Mouse (Mus musculus): ENCODE data around the gene Tmem132b. TPM values are rescaled to one million over a fixed set of nuclear protein-coding genes. Genes with fewer than 3 reads are reported as not detected.

The Tmem132b gene
- polyA plus RNA-seq, 1 experiment from 2014 or later, result 0.36 TPM

DNA sequence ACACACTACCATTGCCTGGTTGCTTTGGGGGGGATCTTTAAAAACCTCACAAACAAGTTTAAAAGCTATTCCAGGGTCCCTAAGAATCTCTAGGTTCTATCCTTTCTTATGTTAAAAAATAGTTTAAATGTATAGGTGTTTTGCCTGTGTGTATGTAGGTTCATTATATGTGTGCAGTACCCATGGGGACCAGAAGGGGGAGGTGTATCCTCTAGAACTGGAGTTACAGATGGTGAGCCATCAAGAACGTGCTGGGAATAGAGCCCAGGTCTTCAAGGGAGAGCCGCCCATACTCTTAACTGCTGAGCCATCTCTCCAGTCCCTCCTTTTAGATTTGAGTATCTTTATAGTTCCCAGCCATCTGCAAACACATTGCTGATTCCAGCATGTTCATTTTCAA, 13.5 kb downstream of the Tmem132b start:
- WGBS, result 89% methylated on average over 2 of the region's 2 CpGs
- Histone ChIP-seq H3K4me2 (replicated peaks; ENCODE audit: low read depth, low read length) (no peak overlapping the region), H3K36me3 (ENCODE audit: control insufficient read depth, insufficient read depth, low read length) (no peaks in the 10 kb centered on the region)

DNA sequence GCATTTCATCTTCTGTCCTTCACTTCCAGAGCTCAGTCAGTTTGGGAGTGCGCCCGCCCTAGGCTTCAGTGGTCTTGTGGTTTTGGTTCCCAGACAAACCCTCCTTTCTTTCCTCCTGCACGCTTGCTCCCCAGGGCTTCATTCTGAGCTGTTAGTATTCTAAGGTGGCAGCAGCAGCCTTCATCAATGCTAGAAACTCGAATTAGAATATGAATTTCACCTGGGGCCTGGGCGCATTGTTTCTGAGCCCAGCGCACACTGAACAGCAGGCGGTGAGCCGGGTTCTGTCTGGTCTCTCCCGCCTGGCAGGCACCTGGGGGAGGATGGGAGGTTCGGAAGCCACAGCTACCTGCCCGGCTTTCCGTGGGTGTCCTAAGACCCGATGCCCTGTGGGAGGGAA, 14.7 kb downstream of the Tmem132b start:
- H3K9me3 ChIP-seq (ENCODE audit: control insufficient read depth, low read depth, low read length), result no peaks in the 10 kb centered on the region
- no peak overlapping the region for H3K4me2 ChIP-seq (replicated peaks; ENCODE audit: low read depth, low read length)
- no peak for ATAC-seq (ENCODE audit: insufficient number of reproducible peaks, insufficient read depth, low FRiP score, low read depth)
- no peak overlapping the region for H3K27ac ChIP-seq (ENCODE audit: low read length)
- no peaks in the 10 kb centered on the region for H3K36me3 ChIP-seq (ENCODE audit: control insufficient read depth, insufficient read depth, low read length)
- H3K4me1 ChIP-seq (ENCODE audit: control insufficient read depth, insufficient read depth, low read length), result no peaks in the 10 kb centered on the region
- no peaks in the 10 kb centered on the region for H3K27me3 ChIP-seq (ENCODE audit: control insufficient read depth, insufficient read depth, low read length)
- no peak overlapping the region for H3K9ac ChIP-seq (replicated peaks; ENCODE audit: low read depth, low read length)
- no peak overlapping the region for H3K4me3 ChIP-seq (ENCODE audit: low read depth, low read length)
- 34% methylated on average over 13 of the region's 13 CpGs for WGBS

More for the DNA sequence above, 13.5 kb downstream of the Tmem132b start:
- H3K9me3 ChIP-seq (ENCODE audit: control insufficient read depth, low read depth, low read length), result no peaks in the 10 kb centered on the region
- H3K9ac ChIP-seq (replicated peaks; ENCODE audit: low read depth, low read length), result no peak overlapping the region
- no peak overlapping the region for H3K27ac ChIP-seq (ENCODE audit: low read length)
- H3K4me3 ChIP-seq (ENCODE audit: low read depth, low read length), result no peak overlapping the region
- no peaks in the 10 kb centered on the region for H3K4me1 ChIP-seq (ENCODE audit: control insufficient read depth, insufficient read depth, low read length)
- H3K27me3 ChIP-seq (ENCODE audit: control insufficient read depth, insufficient read depth, low read length), result no peaks in the 10 kb centered on the region
- no peak for ATAC-seq (ENCODE audit: insufficient number of reproducible peaks, insufficient read depth, low FRiP score, low read depth)

DNA sequence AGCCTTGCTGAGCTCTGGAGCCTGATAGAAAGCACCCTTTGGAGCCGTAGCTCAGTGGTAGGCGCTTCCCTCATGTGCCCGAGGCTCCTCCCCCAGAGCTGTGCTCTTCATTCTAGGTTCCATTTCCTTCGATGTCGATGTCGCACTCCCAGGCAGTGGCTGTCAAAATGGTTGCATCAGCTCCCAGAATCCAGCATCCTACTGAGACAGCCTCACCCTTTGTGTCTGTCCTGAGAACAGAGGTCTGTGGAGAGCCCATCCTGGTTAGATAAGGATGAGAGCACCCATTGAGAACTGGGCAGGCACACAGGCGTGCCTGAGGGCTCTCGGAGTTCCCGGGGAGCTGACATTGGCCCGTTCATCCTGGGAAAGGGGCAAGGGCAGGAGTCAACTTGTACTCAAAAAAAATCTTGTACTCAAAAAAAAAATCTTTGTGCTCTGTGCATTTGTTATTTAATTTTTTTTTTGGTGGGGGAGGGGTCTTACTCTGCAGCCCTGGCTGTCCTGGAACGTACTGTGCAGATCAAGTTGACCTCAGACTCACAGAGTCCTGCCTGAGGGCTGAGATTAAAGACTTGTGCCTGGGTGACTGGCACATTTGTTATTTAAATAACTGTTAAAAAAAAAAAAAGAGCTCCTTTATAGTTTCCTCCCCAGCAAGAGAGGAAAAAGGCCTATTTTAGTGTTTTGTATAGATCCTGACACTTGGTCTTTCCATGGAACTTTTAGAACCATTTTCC, 18.3 kb downstream of the Tmem132b start:
- no peak for ATAC-seq (ENCODE audit: insufficient number of reproducible peaks, insufficient read depth, low FRiP score, low read depth)
- Histone ChIP-seq H3K27me3 (ENCODE audit: control insufficient read depth, insufficient read depth, low read length) (no peaks in the 10 kb centered on the region), H3K27ac (ENCODE audit: low read length) (no peak overlapping the region), H3K4me3 (ENCODE audit: low read depth, low read length) (no peak overlapping the region), H3K36me3 (ENCODE audit: control insufficient read depth, insufficient read depth, low read length) (no peaks in the 10 kb centered on the region), H3K4me1 (ENCODE audit: control insufficient read depth, insufficient read depth, low read length) (no peaks in the 10 kb centered on the region), H3K9ac (replicated peaks; ENCODE audit: low read depth, low read length) (no peak overlapping the region), H3K9me3 (ENCODE audit: control insufficient read depth, low read depth, low read length) (no peaks in the 10 kb centered on the region), H3K4me2 (replicated peaks; ENCODE audit: low read depth, low read length) (no peak overlapping the region)
- 37% methylated on average over 11 of the region's 11 CpGs for WGBS

DNA sequence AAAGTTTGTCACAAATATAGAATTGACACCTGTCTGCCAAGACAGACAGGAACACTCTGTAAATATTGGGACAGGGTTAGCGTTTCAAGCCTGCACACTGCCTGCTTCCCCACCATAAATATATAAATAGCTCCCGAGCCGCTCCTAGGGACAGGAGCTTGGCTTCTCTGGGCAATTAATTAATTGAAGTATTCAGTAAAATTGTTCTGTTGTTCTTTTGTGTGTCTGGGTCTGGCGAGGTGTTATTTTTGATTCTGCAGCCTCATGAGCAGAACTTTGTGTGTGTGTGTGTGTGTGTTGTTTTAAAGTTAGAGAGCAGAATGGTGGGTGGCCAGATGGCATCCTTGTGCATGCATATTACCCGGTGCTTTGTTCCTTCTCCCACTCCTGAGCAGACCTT, 24.2 kb downstream of the Tmem132b start:
- no peak for ATAC-seq (ENCODE audit: insufficient number of reproducible peaks, insufficient read depth, low FRiP score, low read depth)
- Histone ChIP-seq H3K36me3 (ENCODE audit: control insufficient read depth, insufficient read depth, low read length) (no peaks in the 10 kb centered on the region), H3K27ac (ENCODE audit: low read length) (no peak overlapping the region), H3K9me3 (ENCODE audit: control insufficient read depth, low read depth, low read length) (no peaks in the 10 kb centered on the region), H3K4me2 (replicated peaks; ENCODE audit: low read depth, low read length) (no peak overlapping the region), H3K9ac (replicated peaks; ENCODE audit: low read depth, low read length) (no peak overlapping the region), H3K4me3 (ENCODE audit: low read depth, low read length) (no peak overlapping the region), H3K4me1 (ENCODE audit: control insufficient read depth, insufficient read depth, low read length) (no peaks in the 10 kb centered on the region), H3K27me3 (ENCODE audit: control insufficient read depth, insufficient read depth, low read length) (no peaks in the 10 kb centered on the region)
- 69% methylated on average over 5 of the region's 5 CpGs for WGBS

DNA sequence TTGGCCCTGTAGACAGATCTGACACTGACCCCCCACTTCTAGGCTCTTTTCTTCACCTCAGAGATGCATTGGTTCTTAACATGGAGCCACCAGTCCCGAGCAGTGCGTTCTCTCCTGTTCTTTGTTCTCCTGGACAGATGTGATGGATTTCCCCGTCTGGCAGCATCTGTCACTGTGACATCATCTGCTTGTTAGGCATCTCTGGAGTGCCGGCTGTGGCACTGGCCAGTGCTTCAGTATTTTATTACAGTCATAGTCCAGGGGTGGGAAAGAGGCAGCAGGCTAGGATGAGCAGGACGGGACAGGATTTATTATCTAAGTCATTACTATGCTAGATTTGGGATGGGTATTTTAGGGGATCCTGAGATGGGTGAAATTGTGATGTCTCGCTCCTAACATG, 31.9 kb downstream of the Tmem132b start:
- no peak overlapping the region for H3K27ac ChIP-seq (ENCODE audit: low read length)
- no peaks in the 10 kb centered on the region for H3K4me1 ChIP-seq (ENCODE audit: control insufficient read depth, insufficient read depth, low read length)
- no peak overlapping the region for H3K4me2 ChIP-seq (replicated peaks; ENCODE audit: low read depth, low read length)
- no peaks in the 10 kb centered on the region for H3K9me3 ChIP-seq (ENCODE audit: control insufficient read depth, low read depth, low read length)
- no peaks in the 10 kb centered on the region for H3K27me3 ChIP-seq (ENCODE audit: control insufficient read depth, insufficient read depth, low read length)
- H3K4me3 ChIP-seq (ENCODE audit: low read depth, low read length), result no peak overlapping the region
- H3K36me3 ChIP-seq (ENCODE audit: control insufficient read depth, insufficient read depth, low read length), result no peaks in the 10 kb centered on the region
- ATAC-seq (ENCODE audit: insufficient number of reproducible peaks, insufficient read depth, low FRiP score, low read depth), result no peak
- WGBS, result 39% methylated on average over 6 of the region's 6 CpGs
- H3K9ac ChIP-seq (replicated peaks; ENCODE audit: low read depth, low read length), result no peak overlapping the region

DNA sequence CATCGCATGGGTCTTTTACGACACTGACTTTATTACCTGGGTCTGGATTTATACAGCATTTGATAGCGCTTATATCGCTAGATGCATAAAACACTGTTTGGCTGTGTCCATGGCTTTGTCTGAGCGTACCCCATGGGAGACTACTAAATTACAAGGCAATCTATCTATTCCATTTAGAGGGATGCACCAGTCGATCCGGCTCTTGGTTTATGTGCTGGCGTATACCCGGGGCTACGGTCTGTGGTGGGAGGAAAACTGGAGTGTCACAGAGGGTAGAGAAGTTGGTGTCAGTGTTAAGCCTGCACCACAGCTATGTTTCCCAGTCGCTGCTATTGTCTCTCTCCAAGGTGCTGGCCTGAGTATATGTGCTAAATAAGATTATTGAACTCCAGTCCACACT, 34.2 kb downstream of the Tmem132b start:
- H3K36me3 ChIP-seq (ENCODE audit: control insufficient read depth, insufficient read depth, low read length), result no peaks in the 10 kb centered on the region
- no peaks in the 10 kb centered on the region for H3K9me3 ChIP-seq (ENCODE audit: control insufficient read depth, low read depth, low read length)
- H3K9ac ChIP-seq (replicated peaks; ENCODE audit: low read depth, low read length), result no peak overlapping the region
- H3K27me3 ChIP-seq (ENCODE audit: control insufficient read depth, insufficient read depth, low read length), result no peaks in the 10 kb centered on the region
- no peak for ATAC-seq (ENCODE audit: insufficient number of reproducible peaks, insufficient read depth, low FRiP score, low read depth)
- no peak overlapping the region for H3K4me2 ChIP-seq (replicated peaks; ENCODE audit: low read depth, low read length)
- 80% methylated on average over 11 of the region's 11 CpGs for WGBS
- no peak overlapping the region for H3K4me3 ChIP-seq (ENCODE audit: low read depth, low read length)
- no peaks in the 10 kb centered on the region for H3K4me1 ChIP-seq (ENCODE audit: control insufficient read depth, insufficient read depth, low read length)
- no peak overlapping the region for H3K27ac ChIP-seq (ENCODE audit: low read length)

DNA sequence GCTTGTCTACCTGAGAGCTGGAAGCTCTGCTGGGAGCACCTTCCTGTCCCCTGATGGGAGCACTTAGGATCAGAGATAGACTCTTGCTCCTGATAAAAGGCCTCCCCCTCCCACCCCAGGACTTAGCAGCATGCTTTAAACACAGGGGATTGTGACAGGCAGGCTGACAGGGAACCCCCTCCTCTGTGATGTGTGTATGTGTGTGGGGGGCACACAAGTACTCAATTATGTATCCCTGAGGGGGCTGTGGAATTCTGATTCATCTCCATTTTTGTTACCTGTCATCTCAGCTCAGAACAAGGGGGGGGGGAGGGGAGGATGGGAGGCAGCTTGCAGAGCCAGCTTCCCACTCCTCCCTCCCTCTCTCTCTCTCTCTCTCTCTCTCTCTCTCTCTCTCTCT, 36.9 kb downstream of the Tmem132b start:
- Histone ChIP-seq H3K36me3 (ENCODE audit: control insufficient read depth, insufficient read depth, low read length) (no peaks in the 10 kb centered on the region), H3K4me2 (replicated peaks; ENCODE audit: low read depth, low read length) (no peak overlapping the region), H3K27ac (ENCODE audit: low read length) (no peak overlapping the region), H3K9me3 (ENCODE audit: control insufficient read depth, low read depth, low read length) (no peaks in the 10 kb centered on the region), H3K27me3 (ENCODE audit: control insufficient read depth, insufficient read depth, low read length) (no peaks in the 10 kb centered on the region), H3K4me1 (ENCODE audit: control insufficient read depth, insufficient read depth, low read length) (no peaks in the 10 kb centered on the region), H3K9ac (replicated peaks; ENCODE audit: low read depth, low read length) (no peak overlapping the region), H3K4me3 (ENCODE audit: low read depth, low read length) (no peak overlapping the region)
- ATAC-seq (ENCODE audit: insufficient number of reproducible peaks, insufficient read depth, low FRiP score, low read depth), result no peak

DNA sequence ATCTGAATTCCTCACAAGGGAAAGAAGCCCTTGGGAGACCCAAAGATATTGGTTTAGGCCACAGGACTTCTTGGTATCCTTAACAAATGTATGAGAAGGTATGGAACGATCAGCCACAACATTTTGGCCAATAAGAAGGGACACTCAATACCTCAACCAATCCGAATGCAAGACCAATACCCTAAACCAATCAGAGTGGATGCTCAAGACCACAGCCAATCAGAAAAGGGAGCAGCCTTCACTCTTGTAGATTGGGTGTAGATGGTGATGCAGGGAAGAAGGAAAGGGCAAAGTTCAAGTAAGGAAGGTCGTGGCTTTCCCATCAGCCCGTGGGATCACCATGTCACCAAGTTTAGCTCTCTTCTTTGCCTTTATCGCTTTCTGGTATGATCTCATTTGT, 40.4 kb downstream of the Tmem132b start:
- no peak overlapping the region for H3K4me2 ChIP-seq (replicated peaks; ENCODE audit: low read depth, low read length)
- H3K36me3 ChIP-seq (ENCODE audit: control insufficient read depth, insufficient read depth, low read length), result no peaks in the 10 kb centered on the region
- H3K9ac ChIP-seq (replicated peaks; ENCODE audit: low read depth, low read length), result no peak overlapping the region
- ATAC-seq (ENCODE audit: insufficient number of reproducible peaks, insufficient read depth, low FRiP score, low read depth), result no peak
- no peaks in the 10 kb centered on the region for H3K4me1 ChIP-seq (ENCODE audit: control insufficient read depth, insufficient read depth, low read length)
- H3K4me3 ChIP-seq (ENCODE audit: low read depth, low read length), result no peak overlapping the region
- no peaks in the 10 kb centered on the region for H3K9me3 ChIP-seq (ENCODE audit: control insufficient read depth, low read depth, low read length)
- 86% methylated on average over 5 of the region's 5 CpGs for WGBS
- H3K27me3 ChIP-seq (ENCODE audit: control insufficient read depth, insufficient read depth, low read length), result no peaks in the 10 kb centered on the region
- H3K27ac ChIP-seq (ENCODE audit: low read length), result no peak overlapping the region

DNA sequence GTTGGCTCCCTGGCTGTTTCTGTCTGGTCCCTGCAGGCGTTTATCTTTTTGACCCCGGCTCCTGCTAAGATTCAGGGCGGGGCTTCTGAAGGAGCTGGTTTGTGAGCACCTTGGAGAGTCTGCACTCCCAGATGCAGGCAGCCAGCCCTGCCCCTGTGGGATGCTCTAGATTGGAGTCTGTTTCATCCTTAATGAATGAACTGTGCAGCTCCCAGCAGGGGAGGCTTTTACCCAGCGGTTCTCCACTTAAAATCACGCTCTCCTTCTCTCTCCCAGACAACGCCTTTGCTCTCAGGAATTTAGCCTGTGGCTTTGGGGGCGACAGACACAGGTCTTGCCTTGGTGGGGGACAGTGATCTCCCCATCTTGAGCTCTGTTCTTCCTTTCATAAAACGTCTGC, 43.3 kb downstream of the Tmem132b start:
- Histone ChIP-seq H3K4me1 (ENCODE audit: control insufficient read depth, insufficient read depth, low read length) (no peaks in the 10 kb centered on the region), H3K27ac (ENCODE audit: low read length) (no peak overlapping the region), H3K9ac (replicated peaks; ENCODE audit: low read depth, low read length) (no peak overlapping the region)

More for the DNA sequence above, 43.3 kb downstream of the Tmem132b start:
- no peaks in the 10 kb centered on the region for H3K9me3 ChIP-seq (ENCODE audit: control insufficient read depth, low read depth, low read length)
- no peak overlapping the region for H3K4me3 ChIP-seq (ENCODE audit: low read depth, low read length)
- no peak for ATAC-seq (ENCODE audit: insufficient number of reproducible peaks, insufficient read depth, low FRiP score, low read depth)
- 13% methylated on average over 8 of the region's 8 CpGs for WGBS
- H3K36me3 ChIP-seq (ENCODE audit: control insufficient read depth, insufficient read depth, low read length), result no peaks in the 10 kb centered on the region
- no peak overlapping the region for H3K4me2 ChIP-seq (replicated peaks; ENCODE audit: low read depth, low read length)
- no peaks in the 10 kb centered on the region for H3K27me3 ChIP-seq (ENCODE audit: control insufficient read depth, insufficient read depth, low read length)
